Mouse (Mus musculus): ENCODE measurements around the gene Slc16a11.
A peak's percentile ranks its signal among the peaks of the same experiment; 100 is the strongest.
"Not testable (repeated sequence)": the region's sequence is repeated elsewhere in the genome, so short reads cannot be mapped to it uniquely, and the experiment has no call there.

The Slc16a11 gene

GRCm38 (mm10) chr11:70212423-70212822, at the start of gene Slc16a11:
Slc16a11 (plus strand) TSS chr11:70212752.
- no peak for DNase-seq (ENCODE audit: low read depth, low spot score)

GRCm38 (mm10) chr11:70165972-70166921, 46.3 kb upstream of the Slc16a11 start:
- no peak for DNase-seq (ENCODE audit: low read depth, low spot score)

GRCm38 (mm10) chr11:70168136-70168535, 44.4 kb upstream of the Slc16a11 start:
- no peak for DNase-seq (ENCODE audit: low read depth, low spot score)

- DNase-seq (ENCODE audit: low read depth, low spot score) = not testable (repeated sequence)
Measured at GRCm38 (mm10) chr11:70169471-70169870, 43.1 kb upstream of the Slc16a11 start.

GRCm38 (mm10) chr11:70170291-70170690, 42.3 kb upstream of the Slc16a11 start:
- no peak for DNase-seq (ENCODE audit: low read depth, low spot score)

GRCm38 (mm10) chr11:70171181-70171580, 41.4 kb upstream of the Slc16a11 start:
- no peak for DNase-seq (ENCODE audit: low read depth, low spot score)

GRCm38 (mm10) chr11:70171847-70172246, 40.7 kb upstream of the Slc16a11 start:
- peak; percentile 79 for DNase-seq (ENCODE audit: low read depth, low spot score)

GRCm38 (mm10) chr11:70172298-70172697, 40.3 kb upstream of the Slc16a11 start:
- peak; percentile 15 for DNase-seq (ENCODE audit: low read depth, low spot score)

- DNase-seq (ENCODE audit: low read depth, low spot score) = peak; percentile 9
Measured at GRCm38 (mm10) chr11:70174491-70174890, 38.1 kb upstream of the Slc16a11 start.

- DNase-seq (ENCODE audit: low read depth, low spot score) = peak; percentile 13
Measured at GRCm38 (mm10) chr11:70177647-70178046, 34.9 kb upstream of the Slc16a11 start.

- no peak for DNase-seq (ENCODE audit: low read depth, low spot score)
Measured at GRCm38 (mm10) chr11:70178311-70178710, 34.2 kb upstream of the Slc16a11 start.

GRCm38 (mm10) chr11:70178756-70179155, 33.8 kb upstream of the Slc16a11 start:
- no peak for DNase-seq (ENCODE audit: low read depth, low spot score)

GRCm38 (mm10) chr11:70179401-70179800, 33.2 kb upstream of the Slc16a11 start:
- peak; percentile 63 for DNase-seq (ENCODE audit: low read depth, low spot score)

- no peak for DNase-seq (ENCODE audit: low read depth, low spot score)
Measured at GRCm38 (mm10) chr11:70180496-70180895, 32.1 kb upstream of the Slc16a11 start.

- no peak for DNase-seq (ENCODE audit: low read depth, low spot score)
Measured at GRCm38 (mm10) chr11:70185120-70185519, 27.4 kb upstream of the Slc16a11 start.

GRCm38 (mm10) chr11:70189319-70190134, 23.0 kb upstream of the Slc16a11 start:
- DNase-seq (ENCODE audit: low read depth, low spot score) = peak; percentile 96

GRCm38 (mm10) chr11:70191188-70191587, 21.4 kb upstream of the Slc16a11 start:
- DNase-seq (ENCODE audit: low read depth, low spot score) = peak; percentile 67

GRCm38 (mm10) chr11:70192157-70192556, 20.4 kb upstream of the Slc16a11 start:
- DNase-seq (ENCODE audit: low read depth, low spot score) = peak; percentile 89

GRCm38 (mm10) chr11:70193354-70194285, 18.9 kb upstream of the Slc16a11 start:
- peak; percentile 83 for DNase-seq (ENCODE audit: low read depth, low spot score)

- DNase-seq (ENCODE audit: low read depth, low spot score) = peak; percentile 99
Measured at GRCm38 (mm10) chr11:70198332-70198731, 14.2 kb upstream of the Slc16a11 start.

GRCm38 (mm10) chr11:70199107-70199506, 13.4 kb upstream of the Slc16a11 start:
- DNase-seq (ENCODE audit: low read depth, low spot score) = no peak
